Mouse (Mus musculus): ENCODE data around the gene Abhd16a.

DNA sequence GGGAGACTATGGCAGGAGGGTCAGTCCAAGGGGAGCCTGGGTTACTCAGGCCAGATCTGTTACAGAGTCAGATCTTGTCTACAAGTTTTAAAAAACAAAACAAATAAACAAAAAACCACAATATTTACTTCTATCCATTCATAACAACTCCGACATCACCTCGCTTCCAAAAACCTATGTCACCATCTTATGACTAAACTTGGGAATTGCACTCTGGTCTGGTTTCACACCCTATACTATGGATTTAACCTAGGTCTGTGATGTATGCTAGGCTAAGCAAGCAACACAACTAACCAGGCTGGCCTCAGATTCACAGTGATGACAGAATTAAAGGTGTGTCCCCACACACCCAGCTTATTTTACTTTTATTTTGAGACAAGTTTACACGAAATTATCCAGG, 17.5 kb downstream of the Abhd16a start:
- TF ChIP-seq GATA1 (IDR thresholded peaks at IDR 0.05; ENCODE audit: borderline replicate concordance, low read length) (no peak), FLI1 (IDR thresholded peaks at IDR 0.05; ENCODE audit: low read length) (no peak)
